32 mouse cellular contexts compared by ENCODE assay signal in the genomic region with DNA sequence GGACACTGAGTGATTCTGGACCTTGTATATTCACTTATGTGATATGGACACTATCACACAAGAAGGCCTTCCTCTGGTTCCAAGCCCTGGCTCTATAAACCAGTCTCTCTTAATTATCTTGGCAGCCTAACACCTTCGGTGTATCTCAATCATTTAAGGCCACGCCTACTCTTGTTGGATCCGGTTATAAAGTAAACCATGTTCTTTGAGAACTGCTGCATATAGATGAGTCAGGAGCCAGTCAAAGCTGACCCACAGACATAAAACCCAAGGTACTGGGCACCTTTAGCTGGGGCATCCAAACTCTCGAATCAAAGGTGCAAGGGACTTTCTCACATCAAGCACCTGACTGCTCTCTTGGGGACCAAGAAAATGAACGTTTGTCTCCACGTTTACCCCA. TPM values are rescaled to one million over a fixed set of nuclear protein-coding genes. Genes with fewer than 3 reads are reported as not detected.
DNase-seq lines count a peak whose midpoint lies in the region; ATAC-seq lines count a peak whose summit lies in the region.
"Had no signal": no experiment of that assay in that cellular context is flagged by ENCODE, and none has a peak within 500 bp of the region (broad histone marks: within the 10 kb centered on the region; RNA-seq: fewer than 3 reads in every experiment).

Gene Kcnj1 (plus strand): TSS at position 292 of the 400 bp plus-strand sequence.

- WGBS in kidney, embryonic 15.5 days, result 80% methylated on average over 6 of the region's 6 CpGs

- no peak for ATAC-seq in kidney, embryonic 15.5 days (replicated peaks; ENCODE audit: low FRiP score)
- ATAC-seq: CD4-positive, CD25-positive, alpha-beta regulatory T cell, adult 4 months; forebrain, embryonic 15.5 days; hindbrain, embryonic 16.5 days had no signal

- peaks cover 26% of the 10 kb centered on the region for H3K4me1 ChIP-seq in kidney, embryonic 15.5 days
- H3K4me1 ChIP-seq: embryonic facial prominence, embryonic 13.5 days; forebrain, embryonic 15.5 days; heart, embryonic 12.5 days; heart, embryonic 15.5 days had no signal

- H3K9ac ChIP-seq in kidney, embryonic 15.5 days, result no peak within 1 kb of the TSS
- H3K9ac ChIP-seq: embryonic facial prominence, embryonic 13.5 days; forebrain, embryonic 12.5 days; forebrain, embryonic 15.5 days; heart, embryonic 12.5 days; heart, embryonic 15.5 days; hindbrain, embryonic 13.5 days had no signal

- H3K36me3 ChIP-seq in kidney, embryonic 15.5 days, result no peaks in the 10 kb centered on the region
- H3K36me3 ChIP-seq: embryonic facial prominence, embryonic 10.5 days; embryonic facial prominence, embryonic 13.5 days; forebrain, embryonic 12.5 days; forebrain, embryonic 15.5 days; heart, embryonic 12.5 days; heart, embryonic 15.5 days; hindbrain, embryonic 10.5 days; hindbrain, embryonic 13.5 days had no signal

- no peak within 1 kb of the TSS for H3K27ac ChIP-seq in kidney, embryonic 15.5 days
- H3K27ac ChIP-seq: embryonic facial prominence, embryonic 10.5 days; embryonic facial prominence, embryonic 13.5 days; forebrain, embryonic 12.5 days; forebrain, embryonic 15.5 days; heart, embryonic 15.5 days; hindbrain, embryonic 10.5 days; hindbrain, embryonic 13.5 days had no signal

- H3K4me2 ChIP-seq in kidney, embryonic 15.5 days, result no peak within 1 kb of the TSS
- H3K4me2 ChIP-seq: embryonic facial prominence, embryonic 13.5 days; forebrain, embryonic 12.5 days; forebrain, embryonic 15.5 days; heart, embryonic 12.5 days; heart, embryonic 15.5 days; hindbrain, embryonic 13.5 days had no signal

- no peak within 1 kb of the TSS for H3K4me3 ChIP-seq in kidney, embryonic 15.5 days (replicated peaks)
- H3K4me3 ChIP-seq: embryonic facial prominence, embryonic 10.5 days; embryonic facial prominence, embryonic 13.5 days; erythroblast, embryonic 14.5 days; forebrain, embryonic 12.5 days; forebrain, embryonic 15.5 days; heart, embryonic 12.5 days; heart, embryonic 15.5 days; hindbrain, embryonic 10.5 days; hindbrain, embryonic 13.5 days had no signal

- peak; percentile 46 for DNase-seq in kidney, adult 18-20 months
- DNase-seq in kidney, postnatal 4 days, result no peak
- DNase-seq in kidney, adult 9 months, result peak; percentile 67
- peak; percentile 19 to 59 for DNase-seq in kidney, postnatal 36 days
- DNase-seq in layer of hippocampus, postnatal 36 days, result no peak
- DNase-seq: adrenal gland, adult 2 months; adrenal gland, postnatal 14 days; cerebellum, adult 11 months; cerebellum, adult 2 months; cerebellum, adult 9-11 months; cerebellum, postnatal 25 days; embryo, embryonic 11 days; gastrocnemius, postnatal 36 days; heart, postnatal 10 days; heart, postnatal 36 days had no signal

- H3K27me3 ChIP-seq in kidney, embryonic 15.5 days, result no peaks in the 10 kb centered on the region
- H3K27me3 ChIP-seq: embryonic facial prominence, embryonic 13.5 days; forebrain, embryonic 12.5 days; forebrain, embryonic 15.5 days; heart, embryonic 12.5 days; heart, embryonic 15.5 days; hindbrain, embryonic 13.5 days had no signal

- no peaks in the 10 kb centered on the region for H3K9me3 ChIP-seq in kidney, embryonic 15.5 days (replicated peaks)
- H3K9me3 ChIP-seq: embryonic facial prominence, embryonic 10.5 days; embryonic facial prominence, embryonic 13.5 days; forebrain, embryonic 12.5 days; forebrain, embryonic 15.5 days; heart, embryonic 12.5 days; heart, embryonic 15.5 days; hindbrain, embryonic 10.5 days; hindbrain, embryonic 13.5 days had no signal

RNA-seq across cellular contexts. Expression of gene Kcnj1, which starts in this region (rescaled TPM):
- polyA plus RNA-seq in kidney, embryonic 15.5 days (2015; fragmentation: Nextera tagmentation; extraction: Ambion mirVana), result 9.0 and 9.8 TPM in 2 replicates
- not detected for total RNA-seq in layer of hippocampus, postnatal 36 days (2021)
- total RNA-seq: adrenal gland, adult 2 months; adrenal gland, postnatal 14 days; gastrocnemius, adult 8-10 months; gastrocnemius, postnatal 36 days; granulocyte monocyte progenitor cell, adult 5-6 weeks; heart, postnatal 10 days; heart, postnatal 36 days; MEL had no signal
- polyA plus RNA-seq: adrenal gland, adult 2 months; C2C12; CD4-positive, CD25-positive, alpha-beta regulatory T cell, adult 4 months; cerebellum, adult 2 months; cortical plate, adult 2 months; embryonic facial prominence, embryonic 10.5 days; embryonic facial prominence, embryonic 13.5 days; erythroblast, embryonic 14.5 days; forebrain, embryonic 12.5 days; forebrain, embryonic 15.5 days; heart, embryonic 12.5 days; heart, embryonic 15.5 days; hindbrain, embryonic 10.5 days; hindbrain, embryonic 13.5 days; hindbrain, embryonic 16.5 days had no signal

Comparison
In these comparisons a context has a peak if more than half of its experiments do, and no peak if none do; other contexts are left out.
1. DNase-seq: peak in kidney, adult 18-20 months (single experiment), kidney, adult 9 months (single experiment) and kidney, postnatal 36 days (2 of 2); none in kidney, postnatal 4 days (0 of 2) and layer of hippocampus, postnatal 36 days (0 of 2).